Mouse (Mus musculus) heart, adult 2 months (tissue): Measurements from ENCODE around the gene Aasdhppt. TPM values are rescaled to one million over a fixed set of nuclear protein-coding genes. Genes with fewer than 3 reads are reported as not detected.

Experiments
- DNase-seq, 2 experiments: peaks; one replicate each; pipeline ENCODE4 v3.0.0; 2021
- H3K27ac ChIP-seq: fragments of 200-600 bp; 2 replicates; pipeline ENCODE4 v1.8.1; 2022
- H3K27me3 ChIP-seq: fragments of 200-500 bp; 2 replicates; pipeline ENCODE4 v1.6.1; 2012; ENCODE audit warnings: mild to moderate bottlenecking, low read length, inconsistent platforms, mixed read lengths; ENCODE audit not compliant: control insufficient read depth, insufficient read depth
- H3K36me3 ChIP-seq: fragments of 200-500 bp; 2 replicates; pipeline ENCODE4 v1.6.1; 2012; ENCODE audit warnings: low read length, inconsistent platforms; ENCODE audit not compliant: control insufficient read depth, insufficient read depth
- H3K4me1 ChIP-seq: fragments of 200-500 bp; 2 replicates; pipeline ENCODE4 v1.6.1; 2011; ENCODE audit warnings: low read length; ENCODE audit not compliant: control insufficient read depth, insufficient read depth
- H3K4me3 ChIP-seq: fragments of 200-600 bp; 2 replicates; pipeline ENCODE4 v1.8.1; 2022
- H3K79me2 ChIP-seq: fragments of 200-500 bp; replicated peaks from 2 replicates; pipeline ENCODE4 v1.6.1; 2012; ENCODE audit warnings: mild to moderate bottlenecking, inconsistent platforms, low read length, moderate library complexity, mixed read lengths; ENCODE audit not compliant: control insufficient read depth, insufficient read depth
- H3K9ac ChIP-seq: fragments of 200-500 bp; 2 replicates; pipeline ENCODE4 v1.6.1; 2012; ENCODE audit warnings: low read depth, mild to moderate bottlenecking, control low read depth, inconsistent platforms, low read length, mixed read lengths
- CTCF ChIP-seq: fragments of 200-600 bp; IDR thresholded peaks from 2 replicates; pipeline ENCODE4 v1.8.1; 2022; ENCODE audit warnings: antibody characterized with exemption, mild to moderate bottlenecking, moderate library complexity
- EP300 ChIP-seq: fragments of 200-500 bp; IDR thresholded peaks from 2 replicates; pipeline ENCODE4 v1.6.1; 2011; ENCODE audit warnings: low read depth, low read length, control low read depth; ENCODE audit not compliant: insufficient read depth
- POLR2A ChIP-seq: fragments of 200-500 bp; IDR thresholded peaks from 2 replicates; pipeline ENCODE4 v1.6.1; 2011; ENCODE audit warnings: mild to moderate bottlenecking, low read depth, low read length, control low read depth; ENCODE audit not compliant: insufficient read depth
- WGBS: fragments of 180-500 bp; shearing (Covaris S2); methylation state at CpG from one replicate; pipeline ENCODE4 v1.1.7; 2018; 5-methylcytosine and 5-hydroxymethylcytosine counted together
- intact Hi-C: fragments of 180-260 bp; cut with DNase I; formaldehyde crosslinking; loops from one replicate; pipeline ENCODE4 v1.15.1; 2025
- polyA plus RNA-seq: library from polyadenylated mRNA; depleted of rRNA; stranded (reverse); fragments of >200 nt; gene quantifications from 2 replicates; pipeline ENCODE4 v1.2.3, GENCODE M21; 2012
- total RNA-seq, 2 experiments: library from RNA; stranded (reverse); gene quantifications; 2 replicates each; pipeline ENCODE4 v1.2.3; 2021

Aasdhppt gene
- total and polyA plus RNA-seq, 3 experiments = 4.8 to 20.3 (median 17.1) TPM

- H3K27ac ChIP-seq = no peak overlapping the region
- peaks cover 5% of the 10 kb centered on the region for H3K36me3 ChIP-seq
- no peak for DNase-seq
- peak; percentile 18; the same call in 1 of the 2 replicates for TF ChIP-seq CTCF
- no peak for TF ChIP-seq EP300
- peaks cover 3% of the 10 kb centered on the region for H3K4me1 ChIP-seq
- 74% methylated on average over 3 of the region's 3 CpGs for WGBS
- no peaks in the 10 kb centered on the region for H3K27me3 ChIP-seq
- H3K79me2 ChIP-seq = no peaks in the 10 kb centered on the region; the same call in 1 of the 2 replicates
- H3K4me3 ChIP-seq = no peak overlapping the region
- no peak overlapping the region for H3K9ac ChIP-seq
- intact Hi-C loops = no loop called here
Measured at GRCm38 (mm10) chr9:4311162-4311561, 1.9 kb upstream of the Aasdhppt start.

GRCm38 (mm10) chr9:4310706-4311105 is 1.4 kb upstream of the Aasdhppt start:
- H3K79me2 ChIP-seq = no peaks in the 10 kb centered on the region; the same call in 1 of the 2 replicates
- H3K27ac ChIP-seq = no peak overlapping the region; the same call in 1 of the 2 replicates
- H3K9ac ChIP-seq = no peak overlapping the region
- intact Hi-C loops = no loop called here
- no peaks in the 10 kb centered on the region for H3K27me3 ChIP-seq
- DNase-seq = no peak
- 38% methylated on average over 3 of the region's 3 CpGs for WGBS
- no peak for TF ChIP-seq EP300
- TF ChIP-seq CTCF = no peak
- TF ChIP-seq POLR2A = no peak
- peaks cover 3% of the 10 kb centered on the region for H3K4me1 ChIP-seq
- H3K36me3 ChIP-seq = peaks cover 5% of the 10 kb centered on the region
- H3K4me3 ChIP-seq = peak overlapping the region; percentile 74; the same call in 1 of the 2 replicates

- peak overlapping the region; percentile 84 for H3K27ac ChIP-seq
- peaks cover 8% of the 10 kb centered on the region for H3K36me3 ChIP-seq
- H3K79me2 ChIP-seq = no peaks in the 10 kb centered on the region
- DNase-seq = no peak
- TF ChIP-seq CTCF (no peak), EP300 (no peak), POLR2A (no peak)
- peak overlapping the region; percentile 74 for H3K4me3 ChIP-seq
- peaks cover 3% of the 10 kb centered on the region for H3K4me1 ChIP-seq
- peak overlapping the region; percentile 89 for H3K9ac ChIP-seq
- WGBS = under 1% methylated on average over 36 of the region's 36 CpGs
- H3K27me3 ChIP-seq = no peaks in the 10 kb centered on the region
- intact Hi-C loops = loop anchor here (1.0 to 5.0 kb wide), 2 partner anchors 68 to 906 kb away; partner anchors contain the start of genes Cwf19l2 and Msantd4
Measured at GRCm38 (mm10) chr9:4308628-4309350, 482 bp downstream of the Aasdhppt start.

- H3K27ac ChIP-seq = no peak overlapping the region
- no peak overlapping the region for H3K9ac ChIP-seq
- peaks cover 13% of the 10 kb centered on the region for H3K36me3 ChIP-seq
- H3K4me1 ChIP-seq = no peaks in the 10 kb centered on the region; the same call in 1 of the 2 replicates
- H3K27me3 ChIP-seq = no peaks in the 10 kb centered on the region
- H3K4me3 ChIP-seq = no peak overlapping the region
- intact Hi-C loops = loop anchor here (5.0 kb wide), 1 partner anchor 903 kb away; the partner anchor contains the start of gene Cwf19l2
- no peak for DNase-seq
- no peaks in the 10 kb centered on the region for H3K79me2 ChIP-seq
- WGBS = 28% methylated on average over 1 of the region's 1 CpGs
- TF ChIP-seq CTCF = peak; percentile 47
- no peak for TF ChIP-seq EP300
- no peak for TF ChIP-seq POLR2A
Measured at GRCm38 (mm10) chr9:4304867-4305266, 4.4 kb downstream of the Aasdhppt start.

- H3K27me3 ChIP-seq = no peaks in the 10 kb centered on the region
- no peaks in the 10 kb centered on the region for H3K4me1 ChIP-seq
- no peak for DNase-seq
- WGBS = 71% methylated on average over 2 of the region's 2 CpGs
- H3K79me2 ChIP-seq = no peaks in the 10 kb centered on the region
- no peak overlapping the region for H3K9ac ChIP-seq
- H3K4me3 ChIP-seq = no peak overlapping the region
- peaks cover 12% of the 10 kb centered on the region for H3K36me3 ChIP-seq
- no peak overlapping the region for H3K27ac ChIP-seq
- intact Hi-C loops = no loop called here
- TF ChIP-seq POLR2A (no peak), EP300 (no peak), CTCF (no peak)
Measured at GRCm38 (mm10) chr9:4300466-4300865, 8.8 kb downstream of the Aasdhppt start.

GRCm38 (mm10) chr9:4283850-4284249 is 25.4 kb downstream of the Aasdhppt start:
- no peaks in the 10 kb centered on the region for H3K79me2 ChIP-seq
- WGBS = 36% methylated on average over 3 of the region's 3 CpGs
- H3K4me3 ChIP-seq = no peak overlapping the region
- H3K36me3 ChIP-seq = no peaks in the 10 kb centered on the region
- intact Hi-C loops = no loop called here
- no peak for TF ChIP-seq CTCF
- no peak for TF ChIP-seq EP300
- no peak for TF ChIP-seq POLR2A
- H3K27ac ChIP-seq = no peak overlapping the region
- H3K27me3 ChIP-seq = no peaks in the 10 kb centered on the region
- H3K9ac ChIP-seq = no peak overlapping the region
- no peak for DNase-seq
- H3K4me1 ChIP-seq = no peaks in the 10 kb centered on the region
